Mouse (Mus musculus) macrophage (primary cell): ENCODE measurements around the gene Glyr1. TPM values are rescaled to one million over a fixed set of nuclear protein-coding genes. Genes with fewer than 3 reads are reported as not detected.

ENCODE experiments used
- H3K27ac ChIP-seq: fragments of 350-480 bp; formaldehyde crosslinking; 2 replicates; pipeline ENCODE4 v1.9.0; 2021
- H3K36me3 ChIP-seq: fragments of 350-480 bp; formaldehyde crosslinking; 2 replicates; pipeline ENCODE4 v1.9.0; 2021; ENCODE audit errors: inconsistent target
- H3K4me3 ChIP-seq: fragments of 350-480 bp; formaldehyde crosslinking; 2 replicates; pipeline ENCODE4 v1.9.0; 2021; ENCODE audit errors: inconsistent target
- H3K79me2 ChIP-seq: fragments of 350-480 bp; formaldehyde crosslinking; 2 replicates; pipeline ENCODE4 v1.9.0; 2021; ENCODE audit errors: inconsistent target
- WGBS: methylation state at CpG from one replicate; pipeline ENCODE4 v1.1.7; 2026; ENCODE audit warnings: inconsistent platforms; ENCODE audit not compliant: missing documents; 5-methylcytosine and 5-hydroxymethylcytosine counted together
- polyA plus RNA-seq: library from polyadenylated mRNA; stranded (reverse); fragments of 250-400 nt; gene quantifications from 3 replicates; pipeline ENCODE4 v1.2.4, GENCODE M21; 2018; ENCODE audit warnings: inconsistent platforms

The Glyr1 gene
- polyA plus RNA-seq, 1 experiment from 2014 or later = 104 TPM

DNA sequence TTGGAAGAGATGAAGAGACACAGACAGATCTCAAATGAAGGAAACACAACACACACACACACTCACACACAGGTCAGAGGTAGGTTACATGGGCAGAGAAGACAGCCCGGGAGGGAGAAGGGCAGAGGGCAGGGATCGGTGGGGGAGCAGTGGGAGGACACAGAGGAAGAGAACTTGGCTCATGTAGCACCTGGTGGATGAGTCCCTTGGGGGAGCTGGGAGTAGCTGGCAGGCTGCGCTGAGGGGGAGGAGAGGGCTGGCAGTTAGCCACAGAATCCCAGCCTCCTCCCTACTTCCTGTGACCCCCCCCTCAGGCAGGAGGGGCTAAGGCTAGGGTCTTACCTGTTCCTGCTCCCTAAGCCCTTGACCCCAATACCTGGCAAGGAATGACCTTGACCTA is 52.1 kb downstream of the Glyr1 start, which contains the start of gene Sept12:
Gene Sept12 (minus strand): TSS at position 300 of the 400 bp plus-strand sequence.
- no peaks in the 10 kb centered on the region for H3K79me2 ChIP-seq
- H3K4me3 ChIP-seq = no peak within 1 kb of the TSS
- H3K36me3 ChIP-seq = no peaks in the 10 kb centered on the region
- 54% methylated on average over 3 of the region's 3 CpGs for WGBS
- no peak within 1 kb of the TSS for H3K27ac ChIP-seq

DNA sequence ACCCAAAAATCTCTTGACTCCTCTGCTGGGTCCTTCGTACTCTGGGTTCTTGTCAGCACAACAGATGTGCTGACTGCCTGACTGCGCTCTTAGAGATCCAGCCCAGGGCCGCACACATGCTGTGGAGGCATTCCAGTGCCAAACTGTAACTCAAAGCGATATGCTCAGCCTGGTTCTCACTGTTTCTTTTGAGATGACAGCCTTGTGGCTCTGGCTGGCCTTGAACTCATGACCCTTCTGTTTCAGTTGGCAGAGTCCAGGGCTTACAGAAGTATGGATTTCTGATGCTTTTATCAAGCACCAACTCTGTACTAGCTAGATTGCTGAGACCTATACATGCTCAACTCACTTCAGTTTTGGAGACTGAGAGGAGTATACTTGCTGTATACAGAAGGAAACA is 56.4 kb downstream of the Glyr1 start:
- no peak overlapping the region for H3K4me3 ChIP-seq
- H3K79me2 ChIP-seq = no peaks in the 10 kb centered on the region
- no peak overlapping the region for H3K27ac ChIP-seq
- WGBS = 95% methylated on average over 4 of the region's 4 CpGs
- no peaks in the 10 kb centered on the region for H3K36me3 ChIP-seq

DNA sequence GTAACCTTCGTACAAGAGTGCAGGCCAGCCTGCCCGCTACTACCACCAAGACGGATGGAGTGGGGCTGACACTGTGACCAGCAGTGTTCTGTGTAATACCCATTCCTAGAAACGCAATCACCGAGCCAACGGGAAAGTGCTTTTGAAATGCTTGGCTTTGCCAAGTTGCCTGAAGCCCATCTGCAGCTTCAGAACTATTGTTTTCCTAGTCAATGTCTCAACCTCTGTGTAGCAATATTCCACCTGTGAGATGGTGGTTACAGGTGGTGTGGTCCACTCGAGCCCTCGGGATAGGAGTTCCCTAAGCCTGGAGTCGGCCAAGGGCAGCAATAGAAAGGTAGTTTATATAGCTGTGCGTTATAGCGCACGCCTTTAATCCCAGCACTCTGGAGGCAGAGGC is 64.9 kb downstream of the Glyr1 start:
- H3K27ac ChIP-seq = no peak overlapping the region
- 94% methylated on average over 10 of the region's 12 CpGs for whole genome bisulfite sequencing
- no peak overlapping the region for H3K4me3 ChIP-seq
- H3K79me2 ChIP-seq = no peaks in the 10 kb centered on the region
- H3K36me3 ChIP-seq = no peaks in the 10 kb centered on the region

DNA sequence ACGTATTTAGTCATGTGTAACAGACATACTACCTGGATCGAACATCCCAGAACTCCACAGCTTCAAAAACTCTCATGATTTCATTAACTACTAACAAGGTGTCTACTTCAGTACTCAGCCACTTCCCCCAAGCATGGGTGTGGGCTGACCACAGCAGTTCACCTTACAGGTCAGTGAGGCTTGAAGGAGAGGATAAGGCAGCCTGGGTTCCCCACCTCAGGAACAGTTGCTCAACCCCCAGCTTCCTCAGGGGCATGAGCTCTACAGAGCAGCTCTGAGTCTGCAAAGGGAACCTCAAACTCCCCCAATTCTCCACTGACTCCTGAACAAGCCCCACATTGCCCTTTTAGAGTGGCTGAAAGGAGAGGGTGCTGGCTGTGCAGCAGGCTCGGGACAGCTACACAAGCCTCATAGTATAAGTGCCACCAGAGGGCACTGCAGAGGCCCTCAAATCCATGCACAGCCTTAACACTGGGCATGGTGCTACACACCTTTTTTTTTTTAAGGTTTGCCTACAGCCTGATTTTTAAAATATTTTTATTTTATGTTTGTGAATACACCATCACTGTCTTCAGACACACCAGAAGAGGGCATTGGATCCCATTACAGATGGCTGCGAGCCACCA is 69.8 kb downstream of the Glyr1 start:
- Histone ChIP-seq H3K27ac (no peak overlapping the region), H3K4me3 (no peak overlapping the region), H3K36me3 (no peaks in the 10 kb centered on the region), H3K79me2 (no peaks in the 10 kb centered on the region)
- 75% methylated on average over 4 of the region's 4 CpGs for WGBS

DNA sequence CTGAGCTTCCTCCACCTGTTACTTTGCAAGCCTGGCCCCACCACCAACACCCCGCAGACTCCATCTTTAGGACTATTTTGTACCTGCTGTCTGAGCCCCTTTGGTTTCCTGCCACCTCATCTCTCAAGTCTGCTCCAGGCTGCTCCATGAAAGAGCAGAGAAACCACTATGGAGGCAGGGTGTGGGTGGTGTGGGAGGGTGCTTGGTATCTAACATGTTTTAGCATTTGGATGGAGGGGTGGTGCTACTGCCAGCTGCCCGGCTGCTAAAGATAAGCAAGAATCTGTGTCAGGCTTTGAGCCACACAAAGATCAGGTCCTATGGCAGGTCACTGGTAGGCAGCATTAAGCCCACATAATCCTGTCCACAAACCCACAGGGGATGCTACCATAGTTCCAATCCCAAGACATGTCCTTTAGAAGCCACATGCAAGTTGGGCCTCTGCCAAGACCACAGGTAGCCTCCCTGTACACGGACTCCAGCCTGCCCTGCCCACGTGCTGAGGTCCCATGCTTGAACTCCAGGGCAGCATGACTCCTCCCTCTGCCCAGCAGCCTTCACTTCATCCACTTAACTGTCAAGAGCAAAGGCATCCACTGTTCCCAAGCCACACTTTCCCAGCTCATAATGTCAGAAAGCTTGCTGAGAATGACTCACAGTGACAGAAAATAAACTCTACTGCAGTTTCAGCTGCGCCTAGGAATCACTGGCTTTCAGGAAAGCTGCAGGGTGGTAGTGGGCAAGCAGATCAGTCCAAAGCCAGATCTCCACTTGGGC is 71.2 kb downstream of the Glyr1 start:
- H3K36me3 ChIP-seq = no peaks in the 10 kb centered on the region
- H3K27ac ChIP-seq = no peak overlapping the region
- 73% methylated on average over 5 of the region's 5 CpGs for WGBS
- H3K79me2 ChIP-seq = no peaks in the 10 kb centered on the region
- H3K4me3 ChIP-seq = no peak overlapping the region

DNA sequence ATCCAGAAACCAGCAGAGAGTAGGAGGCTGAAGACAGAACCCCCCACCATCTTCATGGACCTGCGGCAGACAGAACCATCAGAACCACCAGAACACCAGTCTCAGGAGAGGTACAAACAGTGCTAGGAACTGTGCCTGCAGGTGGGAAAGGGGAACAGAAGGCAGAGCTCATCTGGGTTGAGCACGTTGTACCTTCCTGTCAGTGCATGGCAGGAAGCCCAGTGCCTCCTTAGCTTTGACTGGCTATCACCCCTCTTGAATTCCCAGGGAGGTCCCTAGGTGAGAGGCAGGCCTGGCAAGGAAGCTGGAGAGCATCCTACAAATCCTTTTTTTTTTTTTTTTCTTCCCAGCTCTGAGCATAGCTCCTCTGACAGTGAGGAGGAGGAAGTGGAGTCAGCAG is 73.5 kb downstream of the Glyr1 start:
- H3K27ac ChIP-seq = no peak overlapping the region

DNA sequence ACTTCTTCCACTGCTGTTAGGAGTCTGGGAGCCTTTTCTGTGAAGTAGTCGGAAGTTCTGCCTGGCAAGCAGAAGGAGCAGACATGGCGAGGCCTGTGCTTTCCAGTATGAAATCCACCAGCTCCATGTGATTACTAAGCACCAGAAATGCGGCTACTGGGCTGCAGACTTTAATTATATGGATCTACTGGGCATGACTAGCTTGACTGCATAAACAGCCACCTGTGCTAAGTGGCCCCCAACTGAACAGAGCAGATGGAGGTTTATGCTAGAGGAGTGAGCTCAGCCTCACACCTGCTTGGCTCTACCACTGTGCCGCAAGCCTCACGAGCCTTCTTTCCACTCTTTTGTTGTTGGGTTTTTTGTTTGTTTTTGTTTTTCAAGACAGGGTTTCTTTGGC is 75.1 kb downstream of the Glyr1 start:
- Histone ChIP-seq H3K36me3 (no peaks in the 10 kb centered on the region), H3K27ac (no peak overlapping the region), H3K4me3 (no peak overlapping the region), H3K79me2 (no peaks in the 10 kb centered on the region)
- WGBS = 92% methylated on average over 5 of the region's 5 CpGs

More for the DNA sequence above, 73.5 kb downstream of the Glyr1 start:
- 59% methylated on average over 2 of the region's 2 CpGs for WGBS
- Histone ChIP-seq H3K36me3 (no peaks in the 10 kb centered on the region), H3K4me3 (no peak overlapping the region), H3K79me2 (no peaks in the 10 kb centered on the region)

DNA sequence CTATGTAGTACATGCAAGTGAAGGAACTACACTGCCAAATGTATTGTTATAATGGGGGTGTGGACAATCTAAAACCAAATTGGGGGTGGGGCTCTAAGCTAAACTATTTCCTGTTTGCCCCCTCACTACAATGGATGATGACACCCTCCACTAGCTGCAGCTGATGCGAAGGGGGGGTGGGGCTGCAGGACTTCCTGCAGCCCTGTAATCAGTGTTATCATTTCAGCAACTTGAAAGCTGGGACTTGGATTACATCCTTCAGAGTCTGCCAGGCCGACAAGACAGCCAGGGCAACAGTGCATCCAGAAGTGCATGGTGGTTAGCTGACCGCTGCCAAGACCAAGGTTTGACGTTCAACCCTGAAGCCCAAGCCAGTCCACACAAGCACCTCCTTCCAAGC is 78.0 kb downstream of the Glyr1 start:
- H3K4me3 ChIP-seq = no peak overlapping the region
- no peaks in the 10 kb centered on the region for H3K79me2 ChIP-seq
- no peaks in the 10 kb centered on the region for H3K36me3 ChIP-seq
- H3K27ac ChIP-seq = no peak overlapping the region
- WGBS = 82% methylated on average over 4 of the region's 4 CpGs

DNA sequence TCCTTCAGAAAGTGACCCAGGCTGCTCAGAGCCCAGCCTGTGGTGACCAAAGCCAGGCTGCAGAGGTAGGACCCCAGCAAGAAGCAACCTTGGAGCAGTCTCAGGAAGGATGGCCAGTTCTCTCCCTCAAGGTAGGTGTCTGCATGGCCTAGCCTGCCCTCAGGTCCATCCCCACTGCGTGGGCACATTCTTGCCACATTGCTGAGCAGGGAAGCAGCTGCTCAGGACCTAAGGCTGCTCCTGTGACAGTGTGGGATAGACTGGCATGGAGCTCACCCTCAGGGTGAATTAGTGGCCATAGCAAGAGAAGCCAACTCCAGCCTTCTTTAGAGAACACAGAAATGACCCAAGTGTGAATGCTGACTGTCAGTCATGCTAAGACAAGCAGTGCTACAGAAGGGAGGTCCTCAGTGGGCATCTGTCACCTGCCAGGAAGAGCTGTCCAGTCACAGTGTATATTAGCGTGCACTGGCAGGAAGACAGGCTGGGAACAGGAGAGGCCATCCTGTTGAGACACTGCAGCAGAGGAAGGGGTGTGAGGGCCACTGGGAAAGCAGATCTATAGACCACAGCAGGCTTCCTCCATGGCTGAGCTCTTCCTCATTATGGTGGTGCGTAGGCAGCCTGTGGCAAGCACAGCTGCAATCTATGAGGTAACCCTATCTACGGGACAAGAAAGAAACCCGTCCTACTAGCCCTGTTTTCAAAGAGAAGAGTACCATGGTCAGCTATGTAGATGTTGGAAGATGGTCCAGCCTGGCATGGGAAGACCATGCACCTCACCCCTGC is 80.4 kb downstream of the Glyr1 start:
- Histone ChIP-seq H3K4me3 (no peak overlapping the region), H3K36me3 (no peaks in the 10 kb centered on the region), H3K79me2 (no peaks in the 10 kb centered on the region), H3K27ac (peak overlapping the region; percentile 22)
- WGBS = 20% methylated on average over 5 of the region's 5 CpGs

DNA sequence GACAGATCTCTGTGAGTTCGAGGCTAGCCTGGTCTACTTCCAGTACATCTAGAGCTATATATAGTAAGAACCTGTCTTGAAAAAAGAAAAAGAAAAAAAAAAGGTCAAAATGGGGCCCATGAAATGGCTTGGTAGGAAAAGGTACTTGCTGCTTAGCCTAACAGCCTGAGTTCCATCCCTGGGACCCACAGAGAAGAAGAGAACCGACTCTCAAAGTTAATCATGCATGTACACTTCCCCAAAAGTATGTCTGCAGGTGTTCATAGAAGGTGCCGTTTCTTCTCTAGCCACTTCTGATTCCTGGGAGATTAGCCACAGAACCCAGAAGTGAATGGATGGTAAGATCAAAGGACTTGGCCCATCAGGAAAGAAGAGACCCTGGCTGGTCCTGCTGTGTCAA is 81.2 kb downstream of the Glyr1 start:
- 80% methylated on average over 3 of the region's 3 CpGs for WGBS

DNA sequence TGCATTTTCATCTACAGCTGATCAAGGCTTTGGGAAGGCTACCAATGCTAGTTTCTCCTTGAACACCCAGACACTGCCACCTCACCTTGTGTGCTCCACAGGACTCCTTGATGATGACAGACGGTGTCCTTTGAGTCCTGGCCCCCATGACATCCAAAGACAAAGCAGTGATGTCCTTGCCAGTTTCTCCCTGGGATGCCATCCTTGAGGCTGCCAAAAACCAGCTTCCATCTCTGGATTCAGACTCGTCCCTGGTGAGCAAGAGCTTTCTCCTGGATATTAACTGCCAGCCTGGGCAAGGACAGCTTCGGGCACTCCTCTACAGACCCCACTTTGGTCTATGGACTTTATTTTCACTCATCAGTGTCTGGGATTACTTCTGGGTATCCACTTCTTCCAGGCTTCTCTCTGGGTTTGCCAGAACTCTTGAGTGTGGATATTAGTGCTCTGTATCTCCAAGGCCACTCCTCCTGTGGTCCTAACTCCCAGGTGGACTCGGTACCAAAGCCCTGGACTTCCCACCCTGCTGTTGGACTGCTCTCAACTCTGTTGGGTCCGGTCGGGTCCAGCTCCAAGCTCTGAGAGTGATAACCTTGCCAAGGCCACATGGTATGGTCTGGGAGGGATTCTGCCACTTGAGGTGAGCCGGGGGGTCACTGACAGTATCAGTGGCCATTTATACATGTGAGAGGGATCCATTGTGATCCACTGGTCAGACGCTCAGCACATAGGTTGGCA is 84.1 kb downstream of the Glyr1 start:
- Histone ChIP-seq H3K79me2 (peaks cover 31% of the 10 kb centered on the region), H3K36me3 (no peaks in the 10 kb centered on the region), H3K27ac (no peak overlapping the region), H3K4me3 (peak overlapping the region; percentile 65; the same call in 1 of the 2 replicates)
- WGBS = 95% methylated on average over 8 of the region's 8 CpGs

More for the DNA sequence above, 81.2 kb downstream of the Glyr1 start:
- Histone ChIP-seq H3K27ac (no peak overlapping the region), H3K36me3 (no peaks in the 10 kb centered on the region), H3K79me2 (peaks cover 4% of the 10 kb centered on the region), H3K4me3 (no peak overlapping the region)

DNA sequence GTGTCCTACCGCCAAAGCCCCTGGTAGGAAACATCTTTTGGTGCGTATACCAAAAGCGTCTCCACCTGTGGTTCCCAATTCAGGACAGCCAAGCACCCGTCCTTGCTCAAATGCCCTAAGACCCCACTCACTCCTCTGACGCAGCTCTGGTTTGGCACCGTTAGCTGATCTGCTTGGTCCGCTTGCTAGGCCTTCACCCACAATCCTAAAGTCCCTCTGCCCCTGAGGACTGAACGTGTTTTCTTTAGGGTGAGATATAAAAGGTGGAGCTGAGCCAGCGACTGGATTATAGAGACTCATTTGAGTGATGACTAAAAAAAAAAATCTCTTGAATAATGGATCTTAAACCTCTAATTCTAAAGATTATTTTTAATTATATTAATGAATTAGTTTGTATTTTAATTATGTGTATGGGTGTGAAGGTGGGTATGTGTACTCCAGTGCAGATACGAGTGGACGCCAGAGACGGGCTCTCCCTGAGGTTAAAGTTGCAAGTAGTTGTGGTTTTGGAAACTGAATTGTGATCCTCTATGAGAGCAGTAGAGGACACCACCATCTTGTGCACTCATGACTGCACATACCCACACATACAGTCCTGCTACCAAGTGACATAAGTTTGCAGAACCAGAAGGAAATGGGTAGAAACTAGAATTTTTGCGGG is 84.8 kb downstream of the Glyr1 start:
- peak overlapping the region; percentile 65 for H3K4me3 ChIP-seq
- WGBS = 3% methylated on average over 13 of the region's 13 CpGs
- H3K79me2 ChIP-seq = peaks cover 37% of the 10 kb centered on the region
- no peaks in the 10 kb centered on the region for H3K36me3 ChIP-seq
- H3K27ac ChIP-seq = peak overlapping the region; percentile 51
